Mouse (Mus musculus) megakaryocyte progenitor cell, adult 5-6 weeks (primary cell): ENCODE measurements around the gene Hsd17b13. TPM values are rescaled to one million over a fixed set of nuclear protein-coding genes. Genes with fewer than 3 reads are reported as not detected.
"Not testable (repeated sequence)": the region's sequence is repeated elsewhere in the genome, so short reads cannot be mapped to it uniquely, and the experiment has no call there.

Experiments used
- ATAC-seq: replicated peaks from 2 replicates; pipeline ENCODE4 v1.8.0; 2016; ENCODE audit warnings: mild to moderate bottlenecking, moderate TSS enrichment, inconsistent platforms; ENCODE audit not compliant: poor library complexity
- total RNA-seq, 2 experiments: library from RNA; stranded (forward) in 1 of 2; stranded (reverse) in 1 of 2; fragments of 157-497, 149-512 nt in 1 of 2; fragments of 200-1000 nt in 1 of 2; gene quantifications; 2 replicates each; pipeline versions ENCODE4 v1.2.3 to v1.2.4; 2015 to 2017

Gene Hsd17b13
- total RNA-seq, 2 experiments from 2014 or later, result 0.12 TPM; not detected in 1

GRCm38 (mm10) chr5:103980705-103981560, 3.7 kb upstream of the Hsd17b13 start:
- ATAC-seq, result no peak

DNA sequence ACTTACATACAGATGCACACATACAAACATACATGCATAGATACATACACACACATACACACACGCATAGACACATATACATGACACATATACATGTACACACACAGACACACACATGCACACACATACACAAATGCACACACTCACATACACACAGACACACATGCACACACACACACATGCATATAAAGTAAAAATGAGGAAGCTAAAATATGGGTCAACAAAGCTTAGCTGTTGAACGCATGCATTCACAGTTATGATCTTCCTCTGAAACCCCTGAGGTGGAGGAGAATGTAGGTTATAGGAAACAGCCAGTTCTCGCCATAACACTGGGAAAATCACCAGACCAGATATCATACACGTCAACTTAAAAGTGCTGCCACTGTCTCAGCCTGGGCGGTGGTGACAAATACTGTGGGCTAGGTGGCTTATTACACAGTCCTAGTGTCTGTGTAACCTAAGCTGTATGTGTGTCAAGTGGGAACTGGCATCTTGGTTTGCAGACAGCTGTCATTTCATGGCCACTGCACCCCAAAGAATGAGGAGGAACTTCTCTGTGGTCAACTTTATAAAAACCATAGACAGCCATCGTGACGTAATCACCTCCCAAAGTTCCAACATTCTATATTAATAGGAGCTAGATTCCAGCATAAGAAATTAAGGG, 829 bp upstream of the Hsd17b13 start:
- peak; percentile 69 for ATAC-seq

DNA sequence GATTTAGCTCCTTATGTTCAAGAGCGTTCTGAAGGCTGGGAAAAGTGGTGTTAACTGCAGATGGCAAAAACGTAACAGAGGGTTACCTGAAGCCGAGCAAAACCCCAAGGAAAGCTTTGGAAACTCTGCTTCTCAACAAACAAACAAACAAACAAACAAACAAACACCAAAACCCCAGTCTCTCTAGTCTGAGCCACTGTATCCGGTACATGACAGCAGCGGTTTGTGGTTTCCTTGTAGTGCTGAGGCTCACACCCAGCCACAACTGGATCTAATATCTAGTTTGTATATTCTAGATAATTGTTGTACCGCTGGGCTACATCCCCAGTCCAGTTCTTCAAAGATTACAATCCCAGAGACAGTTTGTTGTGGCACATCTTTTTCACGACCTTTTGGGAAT, 1.5 kb downstream of the Hsd17b13 start:
- 0 out of 2 replicates have a peak, but pooled peaks have one; percentile 30 for ATAC-seq

DNA sequence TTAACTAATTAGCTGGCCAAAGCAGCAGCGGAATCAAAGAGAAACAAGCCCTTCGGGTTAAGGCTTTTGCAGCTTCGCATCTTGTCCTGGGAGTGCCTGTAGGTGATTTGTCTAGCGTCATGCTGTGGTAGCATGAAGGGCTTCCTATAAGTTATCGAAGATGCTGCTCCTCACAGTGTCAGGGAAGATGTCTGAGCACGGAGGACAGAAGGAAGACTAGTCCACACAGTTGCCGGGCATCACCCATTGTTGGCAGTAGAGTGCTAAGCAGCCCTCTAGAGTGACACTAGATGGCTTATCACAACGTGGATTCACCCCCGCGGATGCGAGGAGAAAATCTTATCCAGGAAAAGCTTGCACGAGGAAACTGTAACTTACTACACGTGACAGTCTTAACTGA, 4.4 kb downstream of the Hsd17b13 start:
- peak; percentile 35 for ATAC-seq

DNA sequence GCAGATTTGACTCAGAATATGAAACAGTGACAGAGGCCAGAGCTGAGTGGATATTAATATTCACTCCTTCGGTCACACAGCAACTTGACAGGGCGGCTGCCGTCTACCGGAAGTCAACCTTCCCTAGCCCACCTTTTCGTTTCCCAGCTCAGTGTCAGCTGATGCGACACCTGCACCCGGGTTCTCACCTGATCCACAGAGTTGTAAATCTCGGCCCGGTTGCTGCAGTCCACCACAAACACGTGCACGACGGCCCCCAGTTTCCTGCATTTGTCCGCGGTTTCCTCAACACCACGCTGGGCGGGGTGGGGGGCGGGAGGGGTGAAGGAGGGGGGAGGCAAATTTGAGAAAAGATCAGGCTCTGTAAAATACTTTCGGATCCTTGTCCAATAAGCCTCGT, 4.8 kb downstream of the Hsd17b13 start:
- ATAC-seq, result peak; percentile 22

- ATAC-seq, result no peak
Observed at GRCm38 (mm10) chr5:103971051-103971450, 6.2 kb downstream of the Hsd17b13 start.

DNA sequence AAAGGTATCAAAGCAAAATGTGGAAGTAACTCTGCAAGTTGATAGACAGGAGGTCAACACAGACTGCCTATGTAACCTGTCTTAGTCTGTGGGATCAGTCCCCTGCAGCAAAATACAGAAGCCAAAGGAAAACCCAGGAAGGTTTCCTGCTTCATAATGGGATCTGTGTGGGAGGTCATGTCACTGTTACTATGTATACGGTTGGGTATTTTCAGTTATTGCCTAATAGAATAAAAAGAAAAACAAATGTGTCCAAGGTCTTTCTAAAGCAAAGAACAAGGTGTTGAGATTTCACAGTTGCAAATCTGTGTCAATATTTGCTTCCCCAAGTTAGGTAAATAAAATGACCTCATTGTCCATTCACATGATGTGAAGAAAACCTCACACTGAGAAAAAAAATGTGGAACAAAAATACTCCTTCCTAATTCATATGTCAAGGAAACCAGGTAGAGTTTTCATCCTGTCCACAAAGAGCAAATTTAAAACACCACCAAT, 14.2 kb downstream of the Hsd17b13 start:
- no peak for ATAC-seq

GRCm38 (mm10) chr5:103954638-103955037, 22.6 kb downstream of the Hsd17b13 start:
- no peak for ATAC-seq

- no peak for ATAC-seq
Observed at GRCm38 (mm10) chr5:103953135-103954083, 23.8 kb downstream of the Hsd17b13 start.

DNA sequence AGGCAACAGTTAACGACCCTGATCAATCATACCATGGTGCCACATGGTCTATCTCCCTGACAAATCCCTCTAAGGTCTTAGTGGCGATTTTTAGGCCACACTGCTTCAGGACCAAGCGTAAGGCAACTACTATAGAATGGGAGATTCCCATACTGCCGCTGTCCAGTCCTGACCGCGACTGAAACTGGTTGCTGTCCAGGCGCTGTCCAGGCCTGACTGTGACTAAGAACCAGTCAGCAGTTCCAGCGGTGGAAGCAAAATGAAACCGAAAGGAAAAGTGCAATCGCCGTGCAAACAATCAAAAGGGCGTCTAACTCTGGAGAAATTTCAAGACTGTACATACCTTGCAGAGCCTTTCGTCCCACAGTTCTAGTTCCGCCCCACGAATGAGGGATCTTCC, 27.1 kb downstream of the Hsd17b13 start:
- ATAC-seq, result not testable (repeated sequence)

GRCm38 (mm10) chr5:103943183-103943582, 34.0 kb downstream of the Hsd17b13 start:
- ATAC-seq, result no peak

GRCm38 (mm10) chr5:103939856-103940255, 37.4 kb downstream of the Hsd17b13 start:
- ATAC-seq, result no peak

GRCm38 (mm10) chr5:103939350-103939652, 37.9 kb downstream of the Hsd17b13 start:
- no peak for ATAC-seq

GRCm38 (mm10) chr5:103938547-103939349, 38.5 kb downstream of the Hsd17b13 start:
- ATAC-seq, result no peak

DNA sequence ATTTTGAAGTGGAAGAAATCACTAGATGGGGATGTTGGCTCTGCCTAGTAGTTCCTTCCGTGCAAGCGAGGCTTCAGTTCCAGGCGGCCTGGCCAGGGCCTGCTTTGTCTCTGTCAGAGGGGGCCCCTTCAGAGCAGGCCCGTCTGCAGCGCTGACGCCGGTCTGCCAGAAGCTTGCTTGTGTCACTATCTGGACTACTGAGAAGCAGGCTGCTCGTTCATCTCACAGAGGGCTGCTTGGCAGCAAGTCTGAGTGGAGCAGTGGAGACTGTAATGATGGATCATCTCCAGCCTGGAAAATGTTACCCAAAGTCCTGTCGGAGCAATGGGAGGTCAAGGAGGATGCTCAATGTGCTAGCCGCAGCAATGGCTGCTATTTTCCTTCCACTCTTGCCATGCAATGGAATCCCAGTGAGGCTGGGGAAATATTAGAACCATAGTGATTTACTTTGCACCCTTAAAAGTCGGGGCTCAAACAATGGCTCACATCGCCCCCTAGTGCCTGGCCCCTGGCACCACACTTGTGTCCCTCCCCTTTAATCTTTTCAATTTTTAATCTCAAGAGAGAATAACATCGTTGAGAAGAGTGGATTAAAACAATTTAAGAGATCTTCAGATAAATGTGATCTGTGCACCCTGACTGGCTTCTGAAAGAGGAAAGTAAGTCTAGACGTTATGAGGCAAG, 40.2 kb downstream of the Hsd17b13 start:
- peak; percentile 92 for ATAC-seq

- not testable (repeated sequence) for ATAC-seq
Observed at GRCm38 (mm10) chr5:103931924-103932323, 45.3 kb downstream of the Hsd17b13 start.

DNA sequence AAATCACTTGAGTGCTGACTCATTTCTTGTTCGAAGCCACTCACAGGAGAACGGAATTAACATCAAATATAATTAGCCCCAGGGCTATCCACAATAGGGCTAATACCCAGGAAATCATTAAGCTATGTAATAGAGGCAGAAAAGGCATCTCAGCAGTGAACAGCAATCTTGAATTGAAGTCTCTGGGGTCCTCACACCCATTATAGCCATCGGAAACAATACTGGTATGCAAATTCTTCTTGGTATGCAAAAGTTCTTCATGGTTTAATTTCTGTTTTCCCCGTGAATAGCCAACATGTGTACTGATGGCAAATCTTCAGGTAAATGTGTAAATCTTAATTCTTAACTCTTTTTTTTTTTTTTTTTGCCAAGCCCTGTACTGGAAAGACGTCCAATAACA, 46.7 kb downstream of the Hsd17b13 start:
- ATAC-seq, result no peak

- ATAC-seq, result no peak
Observed at GRCm38 (mm10) chr5:103928196-103928550, 49.0 kb downstream of the Hsd17b13 start.

DNA sequence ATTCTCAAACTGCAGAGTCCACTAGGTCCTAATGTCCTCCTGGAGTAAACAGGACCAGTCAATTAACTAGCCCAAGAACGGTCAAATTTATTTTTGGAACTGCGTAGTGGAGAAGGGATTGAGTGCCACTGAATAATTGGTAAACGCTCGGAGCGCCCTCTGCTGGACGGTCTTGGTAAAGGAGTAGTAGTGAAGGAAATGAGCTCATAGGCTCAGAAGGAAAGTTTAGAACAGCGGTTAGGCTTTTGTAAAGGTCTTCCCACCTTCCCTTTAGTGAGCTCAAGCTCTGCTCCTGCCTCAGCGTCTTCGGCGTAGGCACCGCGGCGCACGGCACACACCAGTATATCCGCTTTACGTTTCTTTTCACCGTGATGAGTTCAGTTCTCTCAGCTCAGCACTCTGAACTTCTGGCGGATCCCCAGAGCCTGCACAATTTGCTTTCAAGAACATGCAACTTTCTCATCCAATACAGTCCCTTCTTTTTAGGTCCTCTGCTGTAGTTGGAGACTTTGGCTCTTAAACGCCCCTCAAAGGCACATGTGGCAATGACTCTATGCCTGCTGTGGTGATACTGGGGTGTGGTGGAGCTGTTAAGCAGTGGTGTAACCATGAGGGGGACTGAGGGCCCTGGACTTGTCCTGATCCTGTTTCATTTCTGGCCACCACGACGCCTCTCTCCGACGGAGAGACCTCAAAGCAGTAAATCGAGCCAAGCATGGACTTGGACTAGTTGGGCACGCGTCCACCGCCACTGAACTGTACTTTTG, 49.6 kb downstream of the Hsd17b13 start:
- ATAC-seq, result peak; percentile 96
